Mouse (Mus musculus) heart, embryonic 14.5 days (tissue): ENCODE measurements at regions not wholly inside any gene's neighbourhood (a gene's known extent, or its start where the extent isn't known, plus 50 kb on each side); places are given as distances from the start of the nearest gene placed in this dataset.

Experiments
- ATAC-seq: fragments of 200-750 bp; cut with Nextera tagmentation; 2 replicates; pipeline ENCODE4 v1.8.0; 2017; ENCODE audit warnings: low read depth, moderate TSS enrichment; ENCODE audit not compliant: insufficient number of reproducible peaks, insufficient read depth, low FRiP score
- H3K27ac ChIP-seq, 2 experiments: fragments of 200-500 bp in 1 of 2; fragments of 300-500 bp in 1 of 2; sonication (generic) in 1 of 2; replicated peaks in 1 of 2; 2 replicates each; pipeline ENCODE4 v1.5.1; 2012 to 2014; ENCODE audit warnings: low read depth in 2 of 2, low read length in 2 of 2, control low read depth in 1 of 2, mild to moderate bottlenecking in 1 of 2, mixed read lengths in 1 of 2; ENCODE audit not compliant: control insufficient read depth in 1 of 2, insufficient read depth in 1 of 2
- H3K27me3 ChIP-seq: fragments of 300-500 bp; sonication (generic); 2 replicates; pipeline ENCODE4 v1.6.1; 2014; ENCODE audit warnings: mild to moderate bottlenecking, low read length, control low read depth; ENCODE audit not compliant: control insufficient read depth, insufficient read depth
- H3K36me3 ChIP-seq: fragments of 300-500 bp; sonication (generic); 2 replicates; pipeline ENCODE4 v1.6.1; 2014; ENCODE audit warnings: mild to moderate bottlenecking, control low read depth, low read length, mixed read lengths; ENCODE audit not compliant: control insufficient read depth, insufficient read depth
- H3K4me1 ChIP-seq, 2 experiments: fragments of 200-500 bp in 1 of 2; fragments of 300-500 bp in 1 of 2; sonication (generic) in 1 of 2; 2 replicates each; pipeline ENCODE4 v1.6.1; 2012 to 2014; ENCODE audit warnings: low read length in 2 of 2, control low read depth in 1 of 2, mixed read lengths in 1 of 2; ENCODE audit not compliant: control insufficient read depth in 2 of 2, insufficient read depth in 2 of 2
- H3K4me2 ChIP-seq: fragments of 300-500 bp; sonication (generic); 2 replicates; pipeline ENCODE4 v1.6.1; 2014; ENCODE audit warnings: mild to moderate bottlenecking, low read length
- H3K4me3 ChIP-seq, 2 experiments: fragments of 200-500 bp in 1 of 2; fragments of 300-500 bp in 1 of 2; sonication (generic) in 1 of 2; 2 replicates each; pipeline ENCODE4 v1.5.1; 2012 to 2014; ENCODE audit warnings: low read length in 2 of 2, mild to moderate bottlenecking in 2 of 2, control low read depth in 1 of 2, low read depth in 1 of 2, moderate library complexity in 1 of 2; ENCODE audit not compliant: control insufficient read depth in 1 of 2, insufficient read depth in 1 of 2
- H3K9ac ChIP-seq: fragments of 300-500 bp; sonication (generic); 2 replicates; pipeline ENCODE4 v1.6.1; 2014; ENCODE audit warnings: mild to moderate bottlenecking, low read length
- H3K9me3 ChIP-seq: fragments of 300-500 bp; sonication (generic); 2 replicates; pipeline ENCODE4 v1.6.1; 2016; ENCODE audit warnings: low read length, control low read depth; ENCODE audit not compliant: control insufficient read depth
- WGBS: fragments of 180-500 bp; shearing (Covaris S2); extraction: QIAGEN DNeasy Blood & Tissue Kit; methylation state at CpG from one replicate; pipeline ENCODE4 v1.1.7; 2014; 5-methylcytosine and 5-hydroxymethylcytosine counted together

- no peaks in the 10 kb centered on the region for H3K36me3 ChIP-seq
- no peak for ATAC-seq
- H3K27me3 ChIP-seq, result no peaks in the 10 kb centered on the region
- H3K4me2 ChIP-seq, result no peak overlapping the region
- no peak overlapping the region for H3K27ac ChIP-seq
- no peak overlapping the region for H3K4me3 ChIP-seq
- H3K9ac ChIP-seq, result no peak overlapping the region
- H3K9me3 ChIP-seq, result no peaks in the 10 kb centered on the region
- H3K4me1 ChIP-seq, result peaks cover 0 to 5% of the 10 kb centered on the region in 2 experiments; a peak in 2 of 4 replicates
- WGBS, result 61% methylated on average over 9 of the region's 9 CpGs
These were observed 133.1 kb upstream of the Tars start for GRCm38 (mm10) chr15:11532536-11532935.

GRCm38 (mm10) chr15:11529819-11530810 lies 130.7 kb upstream of the Tars start:
- H3K27me3 ChIP-seq, result no peaks in the 10 kb centered on the region
- no peak for ATAC-seq
- no peak overlapping the region for H3K27ac ChIP-seq
- 60% methylated on average over 8 of the region's 8 CpGs for WGBS
- H3K4me2 ChIP-seq, result no peak overlapping the region
- H3K36me3 ChIP-seq, result no peaks in the 10 kb centered on the region
- no peak overlapping the region for H3K9ac ChIP-seq
- no peaks in the 10 kb centered on the region for H3K9me3 ChIP-seq
- peaks cover 0 to 5% of the 10 kb centered on the region in 2 experiments; a peak in 2 of 4 replicates for H3K4me1 ChIP-seq
- no peak overlapping the region for H3K4me3 ChIP-seq

- Histone ChIP-seq H3K9me3 (no peaks in the 10 kb centered on the region), H3K4me3 (no peak overlapping the region), H3K27ac (no peak overlapping the region), H3K4me2 (no peak overlapping the region), H3K4me1 (no peaks in the 10 kb centered on the region), H3K36me3 (no peaks in the 10 kb centered on the region), H3K9ac (no peak overlapping the region), H3K27me3 (no peaks in the 10 kb centered on the region)
- no peak for ATAC-seq
- WGBS, result 74% methylated on average over 5 of the region's 5 CpGs
These were observed 125.1 kb upstream of the Tars start for GRCm38 (mm10) chr15:11524337-11525106.

GRCm38 (mm10) chr15:11518565-11518964 lies 119.1 kb upstream of the Tars start:
- no peaks in the 10 kb centered on the region for H3K4me1 ChIP-seq
- no peaks in the 10 kb centered on the region for H3K27me3 ChIP-seq
- H3K4me2 ChIP-seq, result no peak overlapping the region
- H3K9ac ChIP-seq, result no peak overlapping the region
- H3K4me3 ChIP-seq, result no peak overlapping the region
- H3K9me3 ChIP-seq, result no peaks in the 10 kb centered on the region
- no peak overlapping the region for H3K27ac ChIP-seq
- no peak for ATAC-seq
- H3K36me3 ChIP-seq, result no peaks in the 10 kb centered on the region

- H3K36me3 ChIP-seq, result no peaks in the 10 kb centered on the region
- 81% methylated on average over 3 of the region's 3 CpGs for WGBS
- no peaks in the 10 kb centered on the region for H3K4me1 ChIP-seq
- no peaks in the 10 kb centered on the region for H3K27me3 ChIP-seq
- no peaks in the 10 kb centered on the region for H3K9me3 ChIP-seq
- no peak for ATAC-seq
- H3K4me3 ChIP-seq, result no peak overlapping the region
- no peak overlapping the region for H3K9ac ChIP-seq
- no peak overlapping the region for H3K27ac ChIP-seq
- no peak overlapping the region for H3K4me2 ChIP-seq
These were observed 118.4 kb upstream of the Tars start for GRCm38 (mm10) chr15:11517892-11518291.

- Histone ChIP-seq H3K27me3 (no peaks in the 10 kb centered on the region), H3K9me3 (no peaks in the 10 kb centered on the region), H3K36me3 (no peaks in the 10 kb centered on the region), H3K4me2 (no peak overlapping the region), H3K4me3 (no peak overlapping the region), H3K27ac (no peak overlapping the region), H3K9ac (no peak overlapping the region), H3K4me1 (no peaks in the 10 kb centered on the region)
- ATAC-seq, result no peak
- WGBS, result 38% methylated on average over 4 of the region's 4 CpGs
These were observed 105.7 kb upstream of the Tars start for GRCm38 (mm10) chr15:11505076-11505639.

- Histone ChIP-seq H3K4me1 (no peaks in the 10 kb centered on the region), H3K36me3 (no peaks in the 10 kb centered on the region), H3K4me3 (no peak overlapping the region), H3K9me3 (no peaks in the 10 kb centered on the region), H3K4me2 (no peak overlapping the region), H3K27ac (no peak overlapping the region), H3K9ac (no peak overlapping the region), H3K27me3 (no peaks in the 10 kb centered on the region)
- 84% methylated on average over 2 of the region's 2 CpGs for WGBS
- no peak for ATAC-seq
These were observed 97.0 kb upstream of the Tars start for GRCm38 (mm10) chr15:11496436-11496835.
